Mouse (Mus musculus): Measurements from ENCODE around the gene Ralgps1.

DNA sequence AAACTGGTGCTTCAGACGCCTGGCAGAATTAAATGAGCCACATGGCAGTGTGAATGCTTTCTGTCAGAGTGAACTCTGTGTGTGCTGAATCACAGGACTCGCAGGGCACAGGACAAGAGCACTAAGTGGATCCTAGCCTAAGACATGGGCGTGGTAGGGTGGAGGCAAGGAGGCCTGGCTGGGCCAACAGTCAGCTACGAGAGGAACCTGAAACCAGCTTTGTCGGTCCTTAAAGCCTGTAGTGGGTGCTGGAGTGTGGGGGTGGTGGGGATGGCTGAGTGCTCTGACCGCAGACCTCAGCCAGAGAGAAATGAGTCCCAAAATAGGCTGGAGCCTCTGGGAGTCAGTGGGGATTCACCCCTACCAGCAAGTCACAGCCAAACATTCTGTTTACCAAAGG is 168.0 kb downstream of the Ralgps1 start:
- TF ChIP-seq CTCF (IDR thresholded peaks at IDR 0.05; ENCODE audit: insufficient read depth, low read length): no peak
- no peak for TF ChIP-seq POLR2A (IDR thresholded peaks at IDR 0.05; ENCODE audit: borderline replicate concordance, extremely low read depth, low read depth, low read length)

Measured in lung, adult 2 months (tissue).